Mouse (Mus musculus) cerebellum, adult 9-10 months (tissue): ENCODE data around the gene Mettl7a2.
"Not testable (repeated sequence)": the region's sequence is repeated elsewhere in the genome, so short reads cannot be mapped to it uniquely, and the experiment has no call there.

Source experiments
- DNase-seq: peaks from one replicate; pipeline ENCODE4 v3.0.0; 2022

Gene Mettl7a2

GRCm38 (mm10) chr15:100341314-100341980 lies 11.6 kb upstream of the Mettl7a2 start:
- DNase-seq, result not testable (repeated sequence)

GRCm38 (mm10) chr15:100345484-100345883 lies 7.5 kb upstream of the Mettl7a2 start:
- no peak for DNase-seq

- no peak for DNase-seq
Observed at GRCm38 (mm10) chr15:100346761-100347160, 6.2 kb upstream of the Mettl7a2 start.

GRCm38 (mm10) chr15:100349496-100349895 lies 3.5 kb upstream of the Mettl7a2 start:
- no peak for DNase-seq

GRCm38 (mm10) chr15:100351501-100352060 lies 1.4 kb upstream of the Mettl7a2 start:
- no peak for DNase-seq

- DNase-seq, result not testable (repeated sequence)
Observed at GRCm38 (mm10) chr15:100353399-100353798, 399 bp downstream of the Mettl7a2 start.

- DNase-seq, result no peak
Observed at GRCm38 (mm10) chr15:100355876-100356275, 2.9 kb downstream of the Mettl7a2 start.

- no peak for DNase-seq
Observed at GRCm38 (mm10) chr15:100364242-100364641, 11.2 kb downstream of the Mettl7a2 start, which contains the start of gene Higd1c. TSS of gene Higd1c (plus strand) at chr15:100364542.

- not testable (repeated sequence) for DNase-seq
Observed at GRCm38 (mm10) chr15:100365967-100366366, 13.0 kb downstream of the Mettl7a2 start.

GRCm38 (mm10) chr15:100367119-100367518 lies 14.1 kb downstream of the Mettl7a2 start:
- no peak for DNase-seq

- DNase-seq, result peak; percentile 63
Observed at GRCm38 (mm10) chr15:100375066-100375465, 22.1 kb downstream of the Mettl7a2 start.

- not testable (repeated sequence) for DNase-seq
Observed at GRCm38 (mm10) chr15:100377847-100378505, 25.0 kb downstream of the Mettl7a2 start.

GRCm38 (mm10) chr15:100379658-100380057 lies 26.7 kb downstream of the Mettl7a2 start:
- no peak for DNase-seq

GRCm38 (mm10) chr15:100380104-100380503 lies 27.1 kb downstream of the Mettl7a2 start:
- no peak for DNase-seq

- DNase-seq, result no peak
Observed at GRCm38 (mm10) chr15:100385705-100386104, 32.7 kb downstream of the Mettl7a2 start.

- DNase-seq, result no peak
Observed at GRCm38 (mm10) chr15:100387544-100388223, 34.7 kb downstream of the Mettl7a2 start.

GRCm38 (mm10) chr15:100388224-100388835 lies 35.3 kb downstream of the Mettl7a2 start:
- DNase-seq, result no peak

- DNase-seq, result no peak
Observed at GRCm38 (mm10) chr15:100388886-100389285, 35.9 kb downstream of the Mettl7a2 start.

- no peak for DNase-seq
Observed at GRCm38 (mm10) chr15:100391066-100391465, 38.1 kb downstream of the Mettl7a2 start.

- DNase-seq, result no peak
Observed at GRCm38 (mm10) chr15:100391599-100391998, 38.6 kb downstream of the Mettl7a2 start.

- DNase-seq, result no peak
Observed at GRCm38 (mm10) chr15:100393016-100393415, 40.0 kb downstream of the Mettl7a2 start.

- no peak for DNase-seq
Observed at GRCm38 (mm10) chr15:100395561-100395960, 42.6 kb downstream of the Mettl7a2 start.
